Mouse (Mus musculus) testis, adult 2 months (tissue): ENCODE measurements around the gene Cbl.

Experiments used
- CTCF ChIP-seq: fragments of 200-500 bp; IDR thresholded peaks from 2 replicates; pipeline ENCODE4 v1.5.1; 2012; ENCODE audit warnings: low read depth, mild to moderate bottlenecking, inconsistent platforms, low read length, moderate library complexity; ENCODE audit not compliant: control insufficient read depth, insufficient read depth, insufficient replicate concordance
- POLR2A ChIP-seq: fragments of 200-500 bp; IDR thresholded peaks from 2 replicates; pipeline ENCODE4 v1.6.1; 2012; ENCODE audit warnings: low read depth, mild to moderate bottlenecking, inconsistent platforms, low read length, moderate library complexity; ENCODE audit not compliant: control insufficient read depth

DNA sequence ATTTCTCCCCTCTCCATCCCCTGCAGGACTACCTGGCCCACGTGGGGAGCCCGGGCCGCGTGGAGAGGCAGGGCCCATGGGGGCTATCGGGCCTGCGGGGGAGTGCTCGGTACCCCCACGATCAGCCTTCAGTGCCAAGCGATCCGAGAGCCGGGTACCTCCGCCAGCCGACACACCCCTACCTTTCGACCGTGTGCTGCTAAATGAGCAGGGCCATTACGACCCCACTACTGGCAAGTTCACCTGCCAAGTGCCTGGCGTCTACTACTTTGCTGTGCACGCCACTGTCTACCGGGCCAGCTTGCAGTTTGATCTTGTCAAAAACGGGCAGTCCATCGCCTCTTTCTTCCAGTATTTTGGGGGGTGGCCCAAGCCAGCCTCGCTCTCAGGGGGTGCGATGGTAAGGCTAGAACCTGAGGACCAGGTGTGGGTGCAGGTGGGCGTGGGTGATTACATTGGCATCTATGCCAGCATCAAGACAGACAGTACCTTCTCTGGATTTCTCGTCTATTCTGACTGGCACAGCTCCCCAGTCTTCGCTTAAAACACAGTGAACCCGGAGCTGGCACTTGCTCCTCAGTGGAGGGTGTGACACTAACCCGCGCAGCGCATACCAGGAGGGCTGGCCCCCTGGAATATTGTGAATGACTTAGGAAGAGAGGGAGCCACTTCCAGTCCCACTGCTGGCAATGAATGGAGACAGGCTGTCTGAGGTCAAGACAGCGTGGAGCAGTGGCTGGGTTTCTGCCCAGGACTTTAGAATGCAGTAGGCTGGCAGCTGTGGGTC is 125.4 kb downstream of the Cbl start:
- no peak for TF ChIP-seq CTCF
- no peak for TF ChIP-seq POLR2A
